Mouse (Mus musculus) gastrocnemius, adult 18-20 months (tissue): ENCODE data around the gene Cdkn1c. TPM values are rescaled to one million over a fixed set of nuclear protein-coding genes. Genes with fewer than 3 reads are reported as not detected.

Source experiments
- DNase-seq: peaks from one replicate; pipeline ENCODE4 v3.0.0; 2021; ENCODE audit warnings: low spot score
- total RNA-seq, 2 experiments: library from RNA; stranded (reverse); gene quantifications; 2 replicates each; pipeline ENCODE4 v1.2.3; 2021

Gene Cdkn1c
- total RNA-seq, 2 experiments from 2014 or later: 18.6 to 21.6 TPM

- DNase-seq: no peak
These were observed 14.0 kb upstream of the Cdkn1c start for GRCm38 (mm10) chr7:143474811-143475210.

- DNase-seq: peak; percentile 43
These were observed 12.7 kb upstream of the Cdkn1c start, which contains the start of gene Slc22a18 for GRCm38 (mm10) chr7:143473347-143474101. TSS of gene Slc22a18 (plus strand) at chr7:143473736.

GRCm38 (mm10) chr7:143469946-143470345 is 9.1 kb upstream of the Cdkn1c start:
- DNase-seq: peak; percentile 76

GRCm38 (mm10) chr7:143467714-143468113 is 6.9 kb upstream of the Cdkn1c start:
- DNase-seq: no peak

GRCm38 (mm10) chr7:143466099-143466677 is 5.3 kb upstream of the Cdkn1c start:
- DNase-seq: peak; percentile 85

- DNase-seq: peak; percentile 39
These were observed 4.1 kb upstream of the Cdkn1c start for GRCm38 (mm10) chr7:143464811-143465560.

- DNase-seq: peak; percentile 82
These were observed 3.1 kb upstream of the Cdkn1c start for GRCm38 (mm10) chr7:143463865-143464415.

GRCm38 (mm10) chr7:143462516-143462915 is 1.7 kb upstream of the Cdkn1c start:
- DNase-seq: no peak

- DNase-seq: no peak
These were observed 1.1 kb upstream of the Cdkn1c start for GRCm38 (mm10) chr7:143461920-143462319.

- DNase-seq: no peak
These were observed 532 bp upstream of the Cdkn1c start for GRCm38 (mm10) chr7:143461294-143461870.

- DNase-seq: no peak
These were observed 524 bp downstream of the Cdkn1c start for GRCm38 (mm10) chr7:143460217-143460834.

- DNase-seq: peak; percentile 35
These were observed 1.3 kb downstream of the Cdkn1c start for GRCm38 (mm10) chr7:143459332-143460211.

- DNase-seq: no peak
These were observed 1.9 kb downstream of the Cdkn1c start for GRCm38 (mm10) chr7:143458963-143459331.

- DNase-seq: peak; percentile 37
These were observed 13.7 kb downstream of the Cdkn1c start for GRCm38 (mm10) chr7:143447130-143447529.

GRCm38 (mm10) chr7:143445651-143446460 is 15.0 kb downstream of the Cdkn1c start:
- DNase-seq: peak; percentile 7

- no peak for DNase-seq
These were observed 15.7 kb downstream of the Cdkn1c start for GRCm38 (mm10) chr7:143444955-143445648.

GRCm38 (mm10) chr7:143444580-143444954 is 16.3 kb downstream of the Cdkn1c start:
- no peak for DNase-seq

- no peak for DNase-seq
These were observed 21.9 kb downstream of the Cdkn1c start for GRCm38 (mm10) chr7:143438965-143439364.
